Comparison of ENCODE assay signal across 10 mouse cellular contexts in the genomic region with DNA sequence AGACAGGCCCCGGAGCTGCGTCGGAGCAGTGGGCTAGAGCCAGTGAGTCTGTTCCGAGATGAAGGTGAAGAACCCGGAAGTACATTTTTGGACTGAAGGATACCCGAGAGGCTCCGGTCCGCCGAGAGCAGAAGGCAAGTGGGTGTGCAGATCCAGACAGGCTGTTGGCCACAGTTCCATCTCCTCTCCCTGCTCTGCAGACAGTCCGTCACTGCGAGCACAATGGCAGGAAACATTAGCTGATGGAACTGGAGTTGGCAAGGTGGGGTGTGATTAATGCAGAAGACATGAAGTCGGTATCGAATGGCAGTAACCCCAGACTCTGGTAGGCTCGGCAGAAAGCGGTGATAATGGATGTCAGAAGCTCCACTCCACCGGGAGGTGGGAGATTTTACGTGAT. TPM values are rescaled to one million over a fixed set of nuclear protein-coding genes. Genes with fewer than 3 reads are reported as not detected.
A peak's percentile ranks its signal among the peaks of the same experiment; 100 is the strongest.
DNase-seq lines count a peak whose midpoint lies in the region; ATAC-seq and TF ChIP-seq lines count a peak whose summit lies in the region.
"Had no signal": no experiment of that assay in that cellular context is flagged by ENCODE, and none has a peak within 500 bp of the region (broad histone marks: within the 10 kb centered on the region; RNA-seq: fewer than 3 reads in every experiment).

No protein-coding gene starts in this region.

- peak; percentile 67 for ATAC-seq in lung, embryonic 16.5 days (ENCODE audit: low read depth)
- ATAC-seq in liver, postnatal 0 days: no peak
- ATAC-seq: midbrain, embryonic 15.5 days had no signal

- H3K4me1 ChIP-seq in lung, embryonic 16.5 days (replicated peaks; ENCODE audit: control insufficient read depth, insufficient read depth, low read length): peaks cover 16% of the 10 kb centered on the region
- H3K4me1 ChIP-seq in liver, postnatal 0 days (ENCODE audit: insufficient read depth): no peaks in the 10 kb centered on the region

- H3K9me3 ChIP-seq in lung, embryonic 16.5 days (ENCODE audit: control insufficient read depth, low read length): no peaks in the 10 kb centered on the region
- no peaks in the 10 kb centered on the region for H3K9me3 ChIP-seq in liver, postnatal 0 days (ENCODE audit: low read length)
- H3K9me3 ChIP-seq: midbrain, embryonic 15.5 days had no signal

- no peaks in the 10 kb centered on the region for H3K36me3 ChIP-seq in lung, embryonic 16.5 days (ENCODE audit: control insufficient read depth, insufficient read depth, low read length)
- no peaks in the 10 kb centered on the region for H3K36me3 ChIP-seq in liver, postnatal 0 days (replicated peaks; ENCODE audit: insufficient read depth, low read length)
- H3K36me3 ChIP-seq: midbrain, embryonic 15.5 days had no signal

- H3K27me3 ChIP-seq in lung, embryonic 16.5 days (ENCODE audit: control insufficient read depth, insufficient read depth, low read depth, low read length): no peaks in the 10 kb centered on the region
- H3K27me3 ChIP-seq in liver, postnatal 0 days (ENCODE audit: insufficient read depth, low read length): peaks cover 4% of the 10 kb centered on the region; the same call in 1 of the 2 replicates
- H3K27me3 ChIP-seq: midbrain, embryonic 15.5 days had no signal

- TF ChIP-seq EP300 in liver, postnatal 0 days (IDR thresholded peaks at IDR 0.05; ENCODE audit: low read depth): no peak

- no peak overlapping the region for H3K9ac ChIP-seq in lung, embryonic 16.5 days (ENCODE audit: low read length)
- H3K9ac ChIP-seq in liver, postnatal 0 days (replicated peaks): no peak overlapping the region
- H3K9ac ChIP-seq: midbrain, embryonic 15.5 days had no signal

- 44% methylated on average over 17 of the region's 17 CpGs for WGBS in lung, embryonic 16.5 days
- 63% methylated on average over 17 of the region's 17 CpGs for WGBS in liver, postnatal 0 days (ENCODE audit: insufficient replicate concordance)

- intact Hi-C loops in left cerebral cortex, postnatal 4 days (cut with DNase I): no loop called here

- H3K27ac ChIP-seq in lung, embryonic 16.5 days (ENCODE audit: low read length): no peak overlapping the region
- no peak overlapping the region for H3K27ac ChIP-seq in liver, postnatal 0 days (ENCODE audit: low read depth)
- H3K27ac ChIP-seq: midbrain, embryonic 15.5 days had no signal

- no peak overlapping the region for H3K4me3 ChIP-seq in lung, embryonic 16.5 days (ENCODE audit: low read length)
- H3K4me3 ChIP-seq in liver, postnatal 0 days (ENCODE audit: low read depth, low read length): no peak overlapping the region
- H3K4me3 ChIP-seq: erythroblast, embryonic 14.5 days; midbrain, embryonic 15.5 days had no signal

- H3K4me2 ChIP-seq in lung, embryonic 16.5 days (ENCODE audit: low read depth, low read length): peak overlapping the region; percentile 22; the same call in 1 of the 2 replicates
- no peak overlapping the region for H3K4me2 ChIP-seq in liver, postnatal 0 days (ENCODE audit: low read depth, low read length)
- H3K4me2 ChIP-seq: midbrain, embryonic 15.5 days had no signal

- no peak for TF ChIP-seq CTCF in liver, postnatal 0 days (IDR thresholded peaks at IDR 0.05; ENCODE audit: low read depth)

- peak; percentile 40 to 42 for DNase-seq in cerebellum, postnatal 14 days
- no peak for DNase-seq in cerebellum, adult 8-10 months
- DNase-seq in lung, adult 18-20 months: no peak
- peak; percentile 29 for DNase-seq in kidney, adult 9 months
- DNase-seq in right cerebral cortex, postnatal 25 days: peak; percentile 36
- DNase-seq in liver, postnatal 0 days: no peak
- DNase-seq in left cerebral cortex, postnatal 4 days: no peak

RNA-seq across cellular contexts. Expression of gene Vps8, which starts 20.9 kb away (rescaled TPM):
- polyA plus RNA-seq in lung, embryonic 16.5 days (2015; fragmentation: Nextera tagmentation; extraction: Ambion mirVana): 13.3 and 16.4 TPM in 2 replicates
- polyA plus RNA-seq in liver, postnatal 0 days (2015; fragmentation: Nextera tagmentation; extraction: Ambion mirVana): 2.1 and 3.1 TPM in 2 replicates
- 10 to 100 TPM; 58.6 to 70.0 TPM for total RNA-seq in left cerebral cortex, postnatal 4 days (2021)

Comparison
In these comparisons a context has a peak if more than half of its experiments do, and no peak if none do; other contexts are left out.
1. DNase-seq: peak in cerebellum, postnatal 14 days (2 of 2), kidney, adult 9 months (single experiment) and right cerebral cortex, postnatal 25 days (single experiment); none in cerebellum, adult 8-10 months (single experiment), lung, adult 18-20 months (0 of 2), liver, postnatal 0 days (single experiment) and left cerebral cortex, postnatal 4 days (single experiment).